Mouse (Mus musculus) cerebellum, adult 2 months (tissue): ENCODE results near the gene Krt27.

Experiments
- CTCF ChIP-seq: fragments of 200-500 bp; IDR thresholded peaks from 2 replicates; pipeline ENCODE4 v1.5.1; 2011; ENCODE audit warnings: low read depth, mild to moderate bottlenecking, control low read depth, low read length, moderate library complexity, borderline replicate concordance; ENCODE audit not compliant: insufficient read depth
- POLR2A ChIP-seq: fragments of 200-500 bp; IDR thresholded peaks from 2 replicates; pipeline ENCODE4 v1.6.1; 2011; ENCODE audit warnings: low read length, control low read depth, borderline replicate concordance; ENCODE audit not compliant: insufficient read depth

DNA sequence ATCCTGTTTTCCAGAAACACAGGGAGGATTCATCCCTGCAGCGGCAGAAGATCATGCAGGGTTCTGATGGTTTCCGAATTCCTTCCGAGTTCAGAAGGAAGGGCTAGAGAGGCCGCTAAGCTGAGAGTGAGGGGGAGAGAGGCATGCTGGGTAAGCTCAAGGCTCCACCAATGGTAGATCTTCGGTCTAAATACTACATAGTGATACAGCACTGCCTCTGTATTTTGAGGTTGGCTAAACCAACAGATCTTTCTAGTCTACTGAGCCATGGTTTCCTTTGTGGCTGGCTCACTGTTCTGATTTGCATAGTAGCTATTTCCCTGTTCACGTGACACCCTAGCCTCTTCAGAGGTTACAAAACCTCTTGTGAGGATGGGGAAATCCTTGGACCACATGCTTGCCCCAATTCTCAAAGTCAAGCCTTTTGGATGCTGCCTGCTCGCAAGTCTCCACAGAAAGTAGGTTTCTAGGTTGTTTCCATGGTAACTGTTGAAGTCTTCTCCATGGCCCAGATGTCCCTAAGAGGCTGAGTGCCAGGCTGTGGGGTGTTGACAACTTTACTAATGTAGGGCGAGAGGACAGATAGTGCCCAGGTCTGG, 19.0 kb upstream of the Krt27 start:
- TF ChIP-seq POLR2A (no peak), CTCF (no peak)
